Mouse (Mus musculus) testis, postnatal 14 days (tissue): ENCODE measurements at regions not wholly inside any gene's neighbourhood (a gene's known extent, or its start where the extent isn't known, plus 50 kb on each side); places are given as distances from the start of the nearest gene placed in this dataset.

Experiments
- DNase-seq: peaks from one replicate; pipeline ENCODE4 v3.0.0; 2021; ENCODE audit warnings: low spot score

DNA sequence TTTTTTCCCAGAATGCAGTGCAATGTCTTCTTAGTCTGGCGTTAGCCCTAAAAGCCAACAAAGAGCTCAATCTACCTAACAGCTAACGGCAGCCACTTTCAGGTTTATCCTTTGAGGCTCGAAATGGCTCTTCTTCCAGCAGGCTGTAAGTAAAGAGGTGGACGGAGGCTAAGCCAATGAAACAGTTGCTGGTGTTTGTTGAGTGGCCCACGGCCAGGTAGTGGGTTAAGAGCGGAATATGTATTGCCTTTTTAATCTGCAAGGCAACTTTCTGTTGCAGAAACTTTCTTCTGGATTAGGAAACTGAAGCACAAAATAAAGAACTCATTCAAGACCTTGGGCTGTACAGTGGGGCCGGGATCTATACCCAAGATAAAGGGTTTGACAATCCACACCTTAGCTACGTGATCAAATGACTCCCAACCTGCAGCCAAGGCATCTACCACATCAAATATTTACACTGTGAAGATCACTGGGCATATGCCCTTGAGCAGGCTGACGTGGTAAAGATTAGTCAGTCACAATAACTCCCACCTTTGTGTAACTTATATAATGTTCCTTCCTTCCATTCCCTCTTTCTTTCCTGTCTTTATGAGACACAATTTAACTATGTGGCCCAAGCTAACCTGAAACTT lies 62.3 kb upstream of the Peli2 start:
- no peak for DNase-seq

DNA sequence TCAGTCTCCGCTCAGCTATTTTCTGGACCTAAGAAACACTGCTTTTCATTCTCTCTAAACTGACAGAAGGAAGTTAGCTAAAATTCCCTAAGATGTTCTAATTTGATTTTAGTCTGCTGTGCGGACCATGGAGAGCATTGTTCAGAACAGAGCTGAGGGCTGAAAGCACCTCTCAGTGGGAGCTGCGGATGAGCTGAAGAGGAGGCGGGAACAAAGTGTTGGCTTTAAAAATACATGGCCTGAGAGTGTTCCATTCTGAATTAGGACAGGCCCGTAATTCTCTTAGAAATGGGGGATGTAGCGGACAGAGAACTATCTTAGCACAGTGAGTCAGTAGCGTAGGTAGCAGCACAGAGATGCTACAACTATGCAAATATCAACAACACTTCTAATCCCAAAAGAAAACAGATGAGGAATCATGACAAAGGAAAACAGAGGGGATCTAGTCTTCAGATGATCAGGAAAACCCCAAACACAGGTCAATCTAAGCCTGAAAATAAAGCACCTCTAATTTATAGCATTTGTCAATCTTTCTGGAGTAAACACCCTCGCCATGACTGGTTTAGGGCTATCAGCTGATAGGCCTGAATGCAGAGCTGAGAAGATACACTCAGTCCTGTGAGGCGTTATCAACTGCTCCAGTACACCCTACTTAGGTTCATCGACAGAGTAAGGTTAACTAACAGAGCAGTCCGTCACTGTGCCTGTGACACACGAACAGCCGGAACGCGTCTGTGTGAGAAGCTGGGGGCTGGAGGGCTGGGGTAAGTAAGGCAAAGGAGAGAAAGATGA lies 60.8 kb upstream of the Peli2 start:
- DNase-seq: no peak

DNA sequence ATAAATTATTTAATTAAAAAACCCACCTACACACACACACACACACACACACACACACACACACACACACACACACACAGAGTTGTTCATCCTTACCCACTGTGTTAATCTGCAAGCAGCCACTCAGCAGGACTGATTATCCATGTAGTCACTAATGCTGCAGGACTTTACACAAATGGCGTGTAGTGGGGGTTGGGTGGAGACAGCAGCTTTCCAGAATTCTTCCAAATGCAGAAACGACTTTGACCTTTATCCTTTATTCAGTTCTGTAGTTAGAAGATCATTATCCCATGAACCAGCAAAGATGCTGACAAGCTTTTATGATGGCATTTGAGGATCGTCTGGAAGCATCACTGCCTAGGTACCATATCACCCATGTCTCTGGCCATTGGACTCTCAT lies 52.0 kb upstream of the Peli2 start:
- DNase-seq: no peak
